Mouse (Mus musculus) heart, embryonic 13.5 days (tissue): Measurements from ENCODE around the gene Cby3. TPM values are rescaled to one million over a fixed set of nuclear protein-coding genes. Genes with fewer than 3 reads are reported as not detected.
"Not testable (repeated sequence)": the region's sequence is repeated elsewhere in the genome, so short reads cannot be mapped to it uniquely, and the experiment has no call there.

Experiments
- ATAC-seq: fragments of 200-750 bp; cut with Nextera tagmentation; 2 replicates; pipeline ENCODE4 v1.8.0; 2017; ENCODE audit warnings: moderate TSS enrichment; ENCODE audit not compliant: insufficient number of reproducible peaks, low FRiP score, low TSS enrichment; ENCODE audit errors: extremely low read depth
- H3K27ac ChIP-seq: fragments of 300-500 bp; sonication (generic); replicated peaks from 2 replicates; pipeline ENCODE4 v1.5.1; 2015; ENCODE audit warnings: moderate library complexity, mild to moderate bottlenecking, inconsistent platforms
- H3K27me3 ChIP-seq: fragments of 300-500 bp; sonication (generic); replicated peaks from 2 replicates; pipeline ENCODE4 v1.6.1; 2015; ENCODE audit warnings: mild to moderate bottlenecking, inconsistent platforms
- H3K36me3 ChIP-seq: fragments of 300-500 bp; sonication (generic); 2 replicates; pipeline ENCODE4 v1.6.1; 2015; ENCODE audit warnings: mild to moderate bottlenecking, inconsistent platforms
- H3K4me1 ChIP-seq: fragments of 300-500 bp; sonication (generic); 2 replicates; pipeline ENCODE4 v1.6.1; 2015; ENCODE audit warnings: inconsistent platforms
- H3K4me2 ChIP-seq: fragments of 300-500 bp; sonication (generic); 2 replicates; pipeline ENCODE4 v1.6.1; 2015; ENCODE audit warnings: inconsistent platforms, mild to moderate bottlenecking, moderate library complexity
- H3K4me3 ChIP-seq: fragments of 300-500 bp; sonication (generic); 2 replicates; pipeline ENCODE4 v1.5.1; 2015; ENCODE audit warnings: moderate library complexity, mild to moderate bottlenecking, inconsistent platforms
- H3K9ac ChIP-seq: fragments of 300-500 bp; sonication (generic); 2 replicates; pipeline ENCODE4 v1.6.1; 2015; ENCODE audit warnings: inconsistent platforms, mild to moderate bottlenecking, moderate library complexity
- H3K9me3 ChIP-seq: fragments of 300-500 bp; sonication (generic); 2 replicates; pipeline ENCODE4 v1.6.1; 2016; ENCODE audit warnings: inconsistent platforms
- WGBS: fragments of 180-500 bp; shearing (Covaris S2); methylation state at CpG from one replicate; pipeline ENCODE4 v1.1.7; 2015; ENCODE audit warnings: mixed read lengths; 5-methylcytosine and 5-hydroxymethylcytosine counted together
- polyA plus RNA-seq: library from polyadenylated mRNA; unstranded; fragments of >200 nt; fragmentation: Nextera tagmentation; extraction: Ambion mirVana; gene quantifications from 2 replicates; pipeline ENCODE4 v1.2.1, GENCODE M21; 2015

Cby3 gene
- not detected in 2 replicates for polyA plus RNA-seq

DNA sequence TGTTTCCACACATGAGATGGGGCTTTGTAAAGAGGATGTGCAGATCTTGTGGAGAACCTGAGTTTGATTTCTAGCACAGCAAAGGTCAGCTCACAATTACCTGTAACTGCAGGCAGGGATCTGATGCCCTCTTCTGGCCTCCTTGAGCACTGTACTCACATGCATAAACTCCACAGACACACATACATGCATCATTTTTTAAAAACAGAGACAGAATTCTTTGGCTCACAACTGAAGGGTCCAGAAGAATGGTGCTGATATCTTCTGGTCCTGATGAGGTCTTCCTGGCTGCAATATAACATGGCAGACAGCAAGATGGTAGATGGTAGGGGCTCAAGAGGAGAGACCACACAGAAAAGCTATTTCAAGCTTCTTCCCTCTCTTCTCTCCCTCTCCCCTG is at the start of gene Cby3:
Gene Cby3, plus strand, starts transcription at position 301 of the 400 bp plus-strand sequence.
- Histone ChIP-seq H3K27ac (no peak within 1 kb of the TSS), H3K36me3 (no peaks in the 10 kb centered on the region)

DNA sequence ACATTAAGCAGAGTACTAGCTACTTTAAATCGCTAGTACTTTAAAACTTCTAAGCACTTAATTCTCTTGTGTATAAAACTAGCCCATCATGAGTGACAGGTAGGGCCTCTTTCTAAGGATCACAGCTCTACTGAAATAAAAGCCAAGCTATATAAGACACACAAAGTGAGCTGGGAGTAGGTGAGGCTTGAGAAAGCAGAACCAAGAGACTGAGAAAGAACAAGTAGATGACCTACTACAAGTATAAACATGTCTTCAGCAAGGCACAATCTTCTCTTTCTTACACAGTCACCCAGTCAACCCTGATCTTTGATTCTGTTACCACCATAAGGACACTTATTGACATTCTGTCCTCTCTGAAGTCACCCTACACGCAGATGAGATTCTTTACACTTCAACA is 41.5 kb upstream of the Cby3 start:
- H3K27ac ChIP-seq = no peak overlapping the region
- H3K4me1 ChIP-seq = peaks cover 9% of the 10 kb centered on the region; the same call in 1 of the 2 replicates
- ATAC-seq = no peak
- H3K4me2 ChIP-seq = no peak overlapping the region
- H3K9me3 ChIP-seq = no peaks in the 10 kb centered on the region
- WGBS = 82% methylated on average over 2 of the region's 2 CpGs
- H3K27me3 ChIP-seq = no peaks in the 10 kb centered on the region
- no peak overlapping the region for H3K9ac ChIP-seq
- peaks cover 55% of the 10 kb centered on the region for H3K36me3 ChIP-seq
- H3K4me3 ChIP-seq = no peak overlapping the region

More for the DNA sequence above, at the start of gene Cby3:
- no peak for ATAC-seq
- Histone ChIP-seq H3K4me1 (peaks cover 3% of the 10 kb centered on the region; the same call in 1 of the 2 replicates), H3K9ac (no peak within 1 kb of the TSS), H3K4me2 (no peak within 1 kb of the TSS), H3K27me3 (peaks cover 17% of the 10 kb centered on the region), H3K4me3 (no peak within 1 kb of the TSS), H3K9me3 (no peaks in the 10 kb centered on the region)

DNA sequence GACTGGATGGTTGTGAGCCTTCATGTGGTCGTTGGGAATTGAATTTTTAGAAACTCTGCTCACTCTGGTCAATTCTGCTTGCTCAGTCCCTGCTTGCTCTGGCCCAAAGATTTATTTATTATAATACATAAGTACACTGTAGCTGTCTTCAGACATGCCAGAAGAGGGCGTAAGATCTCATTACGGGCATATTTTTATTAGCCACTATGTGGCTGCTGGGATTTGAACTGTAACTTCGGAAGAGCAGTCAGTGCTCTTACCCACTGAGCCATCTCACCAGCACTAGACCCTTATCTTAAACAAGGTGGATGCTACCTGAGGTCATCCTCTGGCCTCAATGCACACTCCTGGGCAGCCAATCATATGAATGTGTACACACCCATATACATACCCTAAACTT is 34.9 kb upstream of the Cby3 start:
- Histone ChIP-seq H3K4me1 (peaks cover 49% of the 10 kb centered on the region), H3K36me3 (peaks cover 32% of the 10 kb centered on the region)
- not testable (repeated sequence) for H3K4me3 ChIP-seq, H3K27me3 ChIP-seq, H3K9me3 ChIP-seq, H3K4me2 ChIP-seq, ATAC-seq, H3K27ac ChIP-seq, H3K9ac ChIP-seq
- WGBS = 82% methylated on average over 4 of the region's 4 CpGs

GRCm38 (mm10) chr11:50321239-50321638 is 33.0 kb upstream of the Cby3 start:
- Histone ChIP-seq H3K9me3 (no peaks in the 10 kb centered on the region), H3K27ac (no peak overlapping the region), H3K27me3 (no peaks in the 10 kb centered on the region), H3K36me3 (peaks cover 28% of the 10 kb centered on the region), H3K4me3 (no peak overlapping the region), H3K4me1 (peaks cover 48% of the 10 kb centered on the region), H3K4me2 (no peak overlapping the region), H3K9ac (no peak overlapping the region)
- WGBS = 89% methylated on average over 6 of the region's 6 CpGs
- ATAC-seq = no peak

DNA sequence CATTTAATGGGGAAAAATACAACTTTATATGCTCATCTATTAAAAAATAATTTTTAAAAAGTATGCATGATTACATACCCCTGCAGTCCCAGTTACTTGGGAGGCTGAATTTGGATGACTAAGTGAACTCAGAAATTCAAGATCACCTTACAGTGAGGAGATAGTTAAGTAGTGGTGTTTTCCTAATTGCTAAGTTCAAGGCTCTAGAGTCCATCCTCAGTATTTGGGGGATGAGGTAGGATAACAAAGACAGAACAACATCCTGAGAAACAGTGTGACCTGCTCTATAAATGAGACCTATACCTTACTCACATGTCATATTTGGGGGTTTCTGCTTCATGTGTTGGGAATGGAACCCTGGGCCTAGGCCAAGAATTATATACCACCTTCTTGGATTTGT is 31.9 kb upstream of the Cby3 start:
- Histone ChIP-seq H3K27ac (no peak overlapping the region), H3K9me3 (no peaks in the 10 kb centered on the region), H3K9ac (no peak overlapping the region)

DNA sequence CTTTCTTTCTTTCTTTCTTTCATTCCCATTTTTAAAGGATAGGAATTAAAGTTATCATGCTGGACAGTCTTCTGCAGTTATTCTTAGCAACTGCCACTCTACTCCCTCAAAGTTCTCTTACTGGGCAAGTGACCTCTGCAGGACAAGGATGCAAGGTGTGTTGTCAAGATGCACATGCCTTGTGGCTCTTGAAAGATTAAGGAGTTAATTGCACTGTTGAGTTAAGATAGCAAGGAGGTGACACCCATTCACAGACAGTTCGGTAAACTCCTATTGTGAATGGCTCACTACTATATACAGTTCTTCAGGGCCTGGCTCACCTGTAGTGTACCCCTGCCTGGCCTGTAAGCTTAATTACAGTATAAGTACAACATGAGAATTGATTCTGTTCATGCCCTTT is 30.4 kb upstream of the Cby3 start:
- peak overlapping the region; percentile 97 for H3K4me3 ChIP-seq
- no peaks in the 10 kb centered on the region for H3K27me3 ChIP-seq
- no peaks in the 10 kb centered on the region for H3K9me3 ChIP-seq
- ATAC-seq = no peak
- peak overlapping the region; percentile 99 for H3K9ac ChIP-seq
- peaks cover 56% of the 10 kb centered on the region for H3K4me1 ChIP-seq
- peak overlapping the region; percentile 48 for H3K27ac ChIP-seq
- peaks cover 16% of the 10 kb centered on the region for H3K36me3 ChIP-seq
- peak overlapping the region; percentile 77 for H3K4me2 ChIP-seq
- WGBS = 7% methylated on average over 1 of the region's 1 CpGs

More for the DNA sequence above, 31.9 kb upstream of the Cby3 start:
- Histone ChIP-seq H3K4me3 (no peak overlapping the region), H3K4me1 (peaks cover 56% of the 10 kb centered on the region), H3K4me2 (peak overlapping the region; percentile 77; the same call in 1 of the 2 replicates), H3K36me3 (peaks cover 22% of the 10 kb centered on the region), H3K27me3 (no peaks in the 10 kb centered on the region)
- ATAC-seq = no peak

DNA sequence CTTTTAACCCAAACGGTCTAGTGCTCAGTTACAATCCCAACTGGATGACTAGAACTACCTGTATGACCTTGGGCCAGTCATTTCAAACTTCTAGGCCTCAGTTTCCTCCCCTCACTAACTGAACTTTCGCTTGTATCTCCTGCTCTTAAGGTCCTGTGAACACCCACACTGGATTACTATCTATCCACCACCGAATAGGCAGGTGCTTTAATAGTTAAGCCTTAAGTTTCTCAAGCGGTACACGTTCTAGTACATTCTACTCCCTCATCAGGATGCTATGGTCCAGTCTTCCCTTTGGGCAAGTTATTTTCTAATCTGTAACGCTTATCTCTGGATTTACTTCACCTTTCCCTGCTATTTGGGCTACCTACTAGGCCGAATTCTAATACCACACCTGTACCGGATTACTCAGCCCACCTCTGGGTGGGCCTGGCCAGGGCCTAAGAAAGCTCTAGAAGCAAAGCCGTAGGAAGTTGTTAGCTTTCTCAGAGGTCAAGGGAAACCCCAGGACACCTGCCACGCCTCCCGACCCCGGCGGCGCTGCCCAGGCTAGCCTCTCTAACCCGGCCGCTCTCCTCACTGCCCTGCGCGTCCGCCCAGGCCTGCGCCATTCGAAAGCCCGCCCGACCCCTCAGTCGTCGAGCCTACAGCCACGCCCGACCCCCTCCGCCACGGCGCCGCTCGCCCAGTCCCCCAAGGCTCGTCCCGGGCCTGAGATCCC is 29.4 kb upstream of the Cby3 start:
- H3K4me2 ChIP-seq = peak overlapping the region; percentile 77
- no peaks in the 10 kb centered on the region for H3K27me3 ChIP-seq
- peak overlapping the region; percentile 97 for H3K4me3 ChIP-seq
- under 1% methylated on average over 34 of the region's 34 CpGs for WGBS
- 0 out of 2 replicates have a peak, but pooled peaks cover 5% of the 10 kb centered on the region for H3K36me3 ChIP-seq
- peaks cover 55% of the 10 kb centered on the region for H3K4me1 ChIP-seq
- ATAC-seq = peak; percentile 66
- peak overlapping the region; percentile 93 for H3K27ac ChIP-seq
- H3K9ac ChIP-seq = peak overlapping the region; percentile 99
- H3K9me3 ChIP-seq = no peaks in the 10 kb centered on the region

- H3K27ac ChIP-seq = peak within 1 kb of the TSS; percentile 93
- ATAC-seq = peak; percentile 97
- peaks cover 48% of the 10 kb centered on the region for H3K4me1 ChIP-seq
- H3K9me3 ChIP-seq = no peaks in the 10 kb centered on the region
- H3K9ac ChIP-seq = peak within 1 kb of the TSS; percentile 99
- WGBS = under 1% methylated on average over 62 of the region's 64 CpGs
- H3K36me3 ChIP-seq = 0 out of 2 replicates have a peak, but pooled peaks cover 5% of the 10 kb centered on the region
- H3K4me3 ChIP-seq = peak within 1 kb of the TSS; percentile 97
- peak within 1 kb of the TSS; percentile 77 for H3K4me2 ChIP-seq
- no peaks in the 10 kb centered on the region for H3K27me3 ChIP-seq
Observed at GRCm38 (mm10) chr11:50325496-50326301, 28.6 kb upstream of the Cby3 start, which contains the start of gene Canx. Gene Canx, minus strand, starts transcription at chr11:50325673.

- Histone ChIP-seq H3K36me3 (0 out of 2 replicates have a peak, but pooled peaks cover 5% of the 10 kb centered on the region), H3K27me3 (no peaks in the 10 kb centered on the region), H3K4me1 (peaks cover 41% of the 10 kb centered on the region), H3K9ac (peak overlapping the region; percentile 90), H3K27ac (peak overlapping the region; percentile 90), H3K4me2 (peak overlapping the region; percentile 74), H3K9me3 (no peaks in the 10 kb centered on the region), H3K4me3 (peak overlapping the region; percentile 97)
- WGBS = 4% methylated on average over 7 of the region's 7 CpGs
- no peak for ATAC-seq
Observed at GRCm38 (mm10) chr11:50326302-50326966, 27.8 kb upstream of the Cby3 start.

DNA sequence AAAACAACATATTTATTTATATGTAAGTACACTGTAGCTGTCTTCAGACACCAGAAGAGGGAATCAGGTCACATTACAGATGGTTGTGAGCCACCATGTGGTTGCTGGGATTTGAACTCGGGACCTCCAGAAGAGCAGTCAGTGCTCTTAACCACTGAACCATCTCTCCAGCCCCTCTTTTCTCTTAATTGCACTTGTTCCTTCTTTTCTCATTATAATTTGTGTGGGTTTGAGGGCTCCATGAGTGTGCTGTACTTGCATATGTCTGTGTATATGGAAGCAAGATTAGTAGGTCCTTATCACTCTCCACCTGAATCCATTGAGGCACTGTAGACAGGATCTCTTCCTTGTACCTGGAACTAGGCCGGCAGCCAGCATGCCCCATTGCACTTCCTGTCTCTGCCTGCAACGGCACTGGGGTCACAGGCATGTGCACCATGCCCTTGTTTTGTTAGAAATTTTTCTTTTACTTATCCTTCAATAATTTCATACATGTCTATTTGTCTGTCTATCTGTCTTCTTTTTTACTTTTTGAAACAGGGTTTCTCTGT is 26.1 kb upstream of the Cby3 start:
- H3K9me3 ChIP-seq = no peaks in the 10 kb centered on the region
- H3K27me3 ChIP-seq = no peaks in the 10 kb centered on the region
- 82% methylated on average over 3 of the region's 3 CpGs for WGBS

DNA sequence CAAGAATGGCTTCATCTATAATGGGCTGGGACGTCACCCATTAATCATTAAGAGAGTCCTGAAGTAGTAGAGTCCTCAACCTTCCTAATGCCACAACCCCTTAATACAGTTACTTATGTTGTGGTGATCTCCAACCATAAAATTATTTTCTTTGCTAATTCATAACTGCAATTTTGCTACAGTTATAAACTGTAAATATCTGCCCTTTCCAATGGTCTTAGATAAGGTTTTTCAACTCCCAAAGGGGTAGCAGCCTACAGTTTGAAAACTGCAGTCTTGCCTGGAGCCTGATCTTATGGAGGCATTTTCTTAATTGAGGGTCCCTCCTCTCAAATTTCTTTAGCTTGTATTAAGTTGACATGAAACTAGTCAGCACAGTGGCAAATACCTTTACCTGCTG is 24.9 kb upstream of the Cby3 start:
- no peak overlapping the region for H3K4me3 ChIP-seq
- peaks cover 12% of the 10 kb centered on the region for H3K4me1 ChIP-seq
- H3K9me3 ChIP-seq = no peaks in the 10 kb centered on the region
- 0 out of 2 replicates have a peak, but pooled peaks cover 2% of the 10 kb centered on the region for H3K36me3 ChIP-seq
- WGBS = 85% methylated on average over 1 of the region's 1 CpGs
- no peak overlapping the region for H3K9ac ChIP-seq
- H3K27me3 ChIP-seq = no peaks in the 10 kb centered on the region
- H3K4me2 ChIP-seq = no peak overlapping the region
- no peak overlapping the region for H3K27ac ChIP-seq
- no peak for ATAC-seq

More for the DNA sequence above, 26.1 kb upstream of the Cby3 start:
- H3K36me3 ChIP-seq = 0 out of 2 replicates have a peak, but pooled peaks cover 2% of the 10 kb centered on the region
- no peak overlapping the region for H3K4me3 ChIP-seq
- H3K9ac ChIP-seq = no peak overlapping the region
- no peak for ATAC-seq
- no peak overlapping the region for H3K27ac ChIP-seq
- H3K4me2 ChIP-seq = no peak overlapping the region
- peaks cover 24% of the 10 kb centered on the region for H3K4me1 ChIP-seq
